ENCODE assay signal across 1 mouse cellular context in genomic region chr4:125985703-125986102, GRCm38 (mm10). TPM values are rescaled to one million over a fixed set of nuclear protein-coding genes. Genes with fewer than 3 reads are reported as not detected.
"Had no signal": no experiment of that assay in that cellular context is flagged by ENCODE, and none has a peak within 500 bp of the region (broad histone marks: within the 10 kb centered on the region; RNA-seq: fewer than 3 reads in every experiment).

No protein-coding gene starts in this region.

RNA-seq across cellular contexts. Expression of gene Csf3r, which starts 38.6 kb away (rescaled TPM):
- polyA plus RNA-seq: hindbrain, embryonic 11.5 days had no signal
